Mouse (Mus musculus) lung, embryonic 14.5 days (tissue): ENCODE measurements at regions not wholly inside any gene's neighbourhood (a gene's known extent, or its start where the extent isn't known, plus 50 kb on each side); places are given as distances from the start of the nearest gene placed in this dataset.

ENCODE experiments used
- ATAC-seq: fragments of 200-750 bp; cut with Nextera tagmentation; 2 replicates; pipeline ENCODE4 v1.8.0; 2017; ENCODE audit warnings: mild to moderate bottlenecking, moderate TSS enrichment, moderate library complexity; ENCODE audit not compliant: insufficient read depth
- DNase-seq: peaks from one replicate; pipeline ENCODE4 v3.0.0-alpha.2; 2015
- H3K27ac ChIP-seq: fragments of 300-500 bp; sonication (generic); 2 replicates; pipeline ENCODE4 v1.5.1; 2014; ENCODE audit warnings: low read depth, mild to moderate bottlenecking, moderate library complexity
- H3K27me3 ChIP-seq: fragments of 300-500 bp; sonication (generic); 2 replicates; pipeline ENCODE4 v1.6.1; 2014; ENCODE audit warnings: low read length, control low read depth; ENCODE audit not compliant: insufficient read depth
- H3K36me3 ChIP-seq: fragments of 300-500 bp; sonication (generic); 2 replicates; pipeline ENCODE4 v1.6.1; 2014; ENCODE audit warnings: control low read depth; ENCODE audit not compliant: insufficient read depth
- H3K4me1 ChIP-seq: fragments of 300-500 bp; sonication (generic); 2 replicates; pipeline ENCODE4 v1.6.1; 2014; ENCODE audit warnings: antibody characterized with exemption, control low read depth; ENCODE audit not compliant: insufficient read depth
- H3K4me2 ChIP-seq: fragments of 300-500 bp; sonication (generic); 2 replicates; pipeline ENCODE4 v1.6.1; 2014; ENCODE audit warnings: mild to moderate bottlenecking
- H3K4me3 ChIP-seq: fragments of 300-500 bp; sonication (generic); 2 replicates; pipeline ENCODE4 v1.5.1; 2014; ENCODE audit warnings: low read depth, low read length
- H3K9ac ChIP-seq: fragments of 300-500 bp; sonication (generic); 2 replicates; pipeline ENCODE4 v1.6.1; 2014
- H3K9me3 ChIP-seq: fragments of 300-500 bp; sonication (generic); 2 replicates; pipeline ENCODE4 v1.6.1; 2016; ENCODE audit warnings: low read depth, low read length, control low read depth
- CTCF ChIP-seq: IDR thresholded peaks from 2 replicates; pipeline ENCODE4 v1.5.1; 2016; ENCODE audit warnings: antibody characterized with exemption, low read depth
- WGBS: fragments of 180-500 bp; shearing (Covaris S2); extraction: QIAGEN DNeasy Blood & Tissue Kit; methylation state at CpG from one replicate; pipeline ENCODE4 v1.1.7; 2014; 5-methylcytosine and 5-hydroxymethylcytosine counted together

DNA sequence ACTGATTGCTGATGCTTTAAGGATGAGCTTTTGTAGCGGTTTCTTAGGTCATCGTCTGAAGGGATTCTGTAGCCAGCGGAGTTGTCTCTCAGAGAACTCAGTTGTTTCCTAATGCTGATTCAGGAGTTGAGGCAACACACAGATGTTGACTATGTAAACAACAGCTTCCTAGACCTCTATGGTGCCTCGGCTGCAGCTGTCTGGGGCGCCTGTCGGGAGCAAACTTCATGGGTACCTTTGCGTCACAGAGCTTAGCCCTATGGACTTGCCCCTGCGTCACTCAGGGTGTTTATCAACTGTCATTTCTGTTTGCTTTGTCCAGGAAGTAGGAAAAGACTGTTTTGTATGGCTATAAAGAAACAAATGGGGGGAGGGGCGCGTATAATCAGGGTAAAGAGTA is 120.5 kb upstream of the Slc35f3 start:
- no peak overlapping the region for H3K4me2 ChIP-seq
- H3K4me3 ChIP-seq, result no peak overlapping the region
- WGBS, result 39% methylated on average over 10 of the region's 10 CpGs
- no peaks in the 10 kb centered on the region for H3K27me3 ChIP-seq
- no peak overlapping the region for H3K27ac ChIP-seq
- DNase-seq, result peak; percentile 37
- no peak for TF ChIP-seq CTCF
- no peaks in the 10 kb centered on the region for H3K9me3 ChIP-seq
- H3K36me3 ChIP-seq, result no peaks in the 10 kb centered on the region
- H3K4me1 ChIP-seq, result no peaks in the 10 kb centered on the region
- ATAC-seq, result peak; percentile 63; the same call in 1 of the 2 replicates
- H3K9ac ChIP-seq, result no peak overlapping the region

DNA sequence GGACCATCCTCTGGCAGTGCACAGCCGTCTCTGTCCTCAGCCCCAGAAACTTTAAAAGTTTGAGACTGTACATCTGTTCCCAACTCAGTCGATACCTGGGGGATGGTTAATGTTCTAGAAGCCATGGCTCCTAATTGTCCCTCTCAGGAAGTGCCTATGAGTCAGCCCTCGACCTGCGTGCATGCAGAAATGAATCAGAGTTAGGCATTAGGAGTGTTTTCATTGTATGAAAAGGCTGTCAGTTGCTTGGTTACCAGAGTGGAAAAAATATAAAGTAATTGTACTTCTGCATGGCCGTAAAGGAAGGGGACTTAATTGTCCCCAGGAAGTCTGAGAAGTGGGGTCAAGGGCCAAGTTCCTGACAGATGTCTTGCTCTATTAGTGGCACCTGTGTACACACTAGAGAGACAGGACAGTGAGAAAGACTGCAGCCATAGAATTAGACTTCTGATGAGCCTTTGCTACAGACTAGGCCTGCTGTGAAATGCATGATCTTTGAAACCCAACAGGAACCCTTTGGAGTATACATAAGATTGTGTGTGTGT is 109.5 kb upstream of the Slc35f3 start:
- Histone ChIP-seq H3K4me2 (no peak overlapping the region), H3K4me3 (no peak overlapping the region), H3K27ac (no peak overlapping the region), H3K9ac (no peak overlapping the region), H3K27me3 (no peaks in the 10 kb centered on the region), H3K36me3 (no peaks in the 10 kb centered on the region), H3K4me1 (no peaks in the 10 kb centered on the region), H3K9me3 (peaks cover 5% of the 10 kb centered on the region; the same call in 1 of the 2 replicates)
- TF ChIP-seq CTCF, result no peak
- ATAC-seq (no peak), DNase-seq (peak; percentile 28)
- 54% methylated on average over 5 of the region's 5 CpGs for WGBS

DNA sequence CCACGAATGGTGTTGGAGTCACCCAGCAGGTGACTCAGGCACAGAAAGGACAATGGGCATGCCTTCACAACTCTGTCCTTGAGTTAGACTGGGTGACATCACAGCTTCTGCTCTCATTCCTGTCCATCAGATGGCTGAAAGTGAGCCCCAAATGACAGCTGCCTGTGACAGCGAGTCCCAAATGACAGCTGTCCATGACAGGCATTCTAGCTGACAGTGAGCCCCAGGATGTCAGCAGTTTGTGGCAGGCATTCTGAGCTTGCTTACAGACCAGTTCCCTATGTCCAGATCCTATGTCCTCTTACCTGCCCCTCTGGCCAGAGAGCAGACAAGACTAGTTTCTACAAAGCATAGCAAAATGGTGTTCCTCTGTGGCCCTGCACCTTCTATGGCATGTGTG is 102.7 kb upstream of the Slc35f3 start:
- 86% methylated on average over 2 of the region's 2 CpGs for WGBS
- Histone ChIP-seq H3K9ac (no peak overlapping the region), H3K4me3 (no peak overlapping the region), H3K27me3 (no peaks in the 10 kb centered on the region), H3K4me2 (no peak overlapping the region), H3K9me3 (peaks cover 3% of the 10 kb centered on the region; the same call in 1 of the 2 replicates), H3K27ac (no peak overlapping the region), H3K4me1 (no peaks in the 10 kb centered on the region), H3K36me3 (no peaks in the 10 kb centered on the region)
- ATAC-seq, result no peak
- DNase-seq, result no peak
- TF ChIP-seq CTCF, result no peak

DNA sequence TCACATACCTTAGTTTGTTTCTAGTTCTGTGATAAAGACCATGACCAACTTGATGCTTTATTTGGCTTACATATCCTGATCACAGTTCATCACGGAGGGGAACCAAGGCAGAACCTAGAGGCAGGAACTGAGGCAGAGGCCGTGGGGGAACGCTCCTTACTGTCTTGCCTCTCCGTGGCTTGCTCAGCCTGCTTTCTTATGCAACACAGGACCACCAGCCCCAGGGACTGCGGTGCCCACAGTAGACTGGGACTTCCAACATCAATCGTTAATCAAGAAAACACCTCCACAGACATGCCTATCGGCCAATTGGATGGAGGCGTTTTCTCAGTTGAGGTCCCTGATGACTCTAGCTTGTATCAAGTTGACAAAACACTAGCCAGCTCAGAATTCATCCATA is 87.8 kb upstream of the Slc35f3 start:
- H3K9me3 ChIP-seq, result no peaks in the 10 kb centered on the region
- TF ChIP-seq CTCF, result no peak
- H3K4me3 ChIP-seq, result no peak overlapping the region
- no peaks in the 10 kb centered on the region for H3K36me3 ChIP-seq
- no peaks in the 10 kb centered on the region for H3K27me3 ChIP-seq
- no peak for ATAC-seq
- no peaks in the 10 kb centered on the region for H3K4me1 ChIP-seq
- 84% methylated on average over 8 of the region's 8 CpGs for WGBS
- DNase-seq, result no peak
- H3K4me2 ChIP-seq, result no peak overlapping the region
- no peak overlapping the region for H3K27ac ChIP-seq
- H3K9ac ChIP-seq, result no peak overlapping the region

DNA sequence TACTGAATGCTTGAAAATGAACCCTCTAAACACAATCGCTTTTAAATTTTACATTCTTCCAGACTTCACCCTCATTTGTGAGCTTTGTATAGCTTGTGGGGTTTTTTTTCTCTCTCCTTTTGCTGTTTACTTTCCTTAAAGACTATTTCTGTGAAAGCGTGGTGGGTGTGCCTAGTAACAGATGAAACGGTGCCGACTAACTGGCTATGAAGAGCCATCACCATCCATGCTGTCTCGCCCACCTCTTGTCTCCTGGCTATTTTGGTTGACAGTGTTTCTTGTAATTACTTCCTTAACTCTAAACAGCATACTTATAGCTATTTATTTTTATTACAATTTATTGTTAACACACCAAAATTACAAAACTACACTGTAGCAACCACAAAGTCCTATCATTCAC is 85.6 kb upstream of the Slc35f3 start:
- no peaks in the 10 kb centered on the region for H3K27me3 ChIP-seq
- H3K4me1 ChIP-seq, result no peaks in the 10 kb centered on the region
- H3K9me3 ChIP-seq, result no peaks in the 10 kb centered on the region
- no peak overlapping the region for H3K4me3 ChIP-seq
- DNase-seq (no peak), ATAC-seq (no peak)
- TF ChIP-seq CTCF, result no peak
- no peak overlapping the region for H3K4me2 ChIP-seq
- no peaks in the 10 kb centered on the region for H3K36me3 ChIP-seq
- no peak overlapping the region for H3K9ac ChIP-seq
- WGBS, result 75% methylated on average over 5 of the region's 5 CpGs
- no peak overlapping the region for H3K27ac ChIP-seq

DNA sequence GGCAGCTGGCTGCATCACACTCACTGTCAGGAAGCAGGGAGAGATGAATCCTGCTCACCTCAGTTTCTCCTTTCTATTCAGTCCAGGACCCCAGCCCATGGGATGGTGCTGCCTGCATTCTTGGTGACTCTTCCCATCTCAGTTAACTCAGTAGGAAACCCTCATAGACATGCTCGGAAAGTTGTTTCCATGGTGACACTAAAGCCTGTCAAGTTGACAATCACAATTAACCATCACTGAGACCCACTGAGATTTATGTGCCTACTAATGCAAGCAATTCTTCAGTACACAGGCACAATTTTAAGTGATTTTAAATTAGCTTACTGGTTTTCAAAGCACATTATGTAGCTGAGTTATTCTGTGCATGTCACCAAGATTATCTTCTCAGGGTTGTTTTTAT is 83.8 kb upstream of the Slc35f3 start:
- no peak for TF ChIP-seq CTCF
- ATAC-seq, result no peak
- no peaks in the 10 kb centered on the region for H3K36me3 ChIP-seq
- no peak for DNase-seq
- no peak overlapping the region for H3K4me3 ChIP-seq
- H3K27ac ChIP-seq, result no peak overlapping the region
- H3K4me2 ChIP-seq, result no peak overlapping the region
- no peak overlapping the region for H3K9ac ChIP-seq
- no peaks in the 10 kb centered on the region for H3K27me3 ChIP-seq
- no peaks in the 10 kb centered on the region for H3K9me3 ChIP-seq
- no peaks in the 10 kb centered on the region for H3K4me1 ChIP-seq
- 63% methylated on average over 1 of the region's 1 CpGs for WGBS

DNA sequence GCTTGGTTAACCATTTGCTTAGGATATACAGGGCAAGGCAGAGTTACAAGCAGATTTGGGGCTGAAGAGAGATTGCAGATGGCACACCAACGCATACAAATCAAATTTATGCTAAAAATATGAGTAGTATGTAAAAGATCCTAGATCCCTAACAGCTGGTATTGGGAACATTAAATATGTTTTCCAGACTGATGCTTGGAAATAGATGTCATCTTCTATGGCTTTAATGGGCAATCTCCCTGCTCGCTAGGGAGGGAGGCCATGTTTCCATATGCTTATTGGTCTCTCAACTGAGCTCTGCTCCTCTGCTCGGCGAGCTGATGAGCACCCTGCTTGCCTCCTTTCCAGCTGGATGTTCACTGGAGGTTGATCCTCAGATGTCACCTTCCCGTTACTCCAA is 82.0 kb upstream of the Slc35f3 start:
- WGBS, result 76% methylated on average over 5 of the region's 5 CpGs

DNA sequence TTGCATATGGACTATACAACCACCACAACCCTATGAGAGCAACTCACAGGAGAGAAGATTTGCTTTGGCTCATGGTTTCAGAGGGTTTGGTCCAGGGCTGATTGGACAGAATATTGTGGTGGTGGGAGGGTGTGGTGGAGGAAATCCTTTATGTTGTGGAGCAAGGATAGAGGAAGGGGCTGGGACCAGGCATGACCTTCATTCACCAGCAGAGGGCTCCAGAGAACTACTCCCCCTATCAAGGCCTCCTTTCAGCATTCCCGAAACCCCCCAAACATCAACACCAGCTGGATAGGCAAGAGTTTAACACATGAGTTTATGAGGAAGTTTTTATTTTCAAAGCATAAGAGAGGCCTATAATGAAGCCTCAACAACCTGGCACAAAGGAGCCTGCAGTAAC is 76.7 kb upstream of the Slc35f3 start:
- Histone ChIP-seq H3K27ac (no peak overlapping the region), H3K4me1 (no peaks in the 10 kb centered on the region), H3K4me3 (no peak overlapping the region), H3K9ac (no peak overlapping the region), H3K27me3 (no peaks in the 10 kb centered on the region), H3K4me2 (no peak overlapping the region), H3K9me3 (no peaks in the 10 kb centered on the region), H3K36me3 (no peaks in the 10 kb centered on the region)
- no peak for ATAC-seq
- WGBS, result 50% methylated on average over 1 of the region's 1 CpGs
- peak; percentile 14 for DNase-seq
- TF ChIP-seq CTCF, result peak; percentile 50

More for the DNA sequence above, 82.0 kb upstream of the Slc35f3 start:
- Histone ChIP-seq H3K9ac (no peak overlapping the region), H3K4me2 (no peak overlapping the region), H3K36me3 (no peaks in the 10 kb centered on the region), H3K27me3 (no peaks in the 10 kb centered on the region), H3K4me1 (no peaks in the 10 kb centered on the region), H3K4me3 (no peak overlapping the region), H3K9me3 (no peaks in the 10 kb centered on the region), H3K27ac (no peak overlapping the region)
- DNase-seq (no peak), ATAC-seq (no peak)
- TF ChIP-seq CTCF, result no peak
